Mouse (Mus musculus): ENCODE data around the gene Fam114a1. TPM values are rescaled to one million over a fixed set of nuclear protein-coding genes. Genes with fewer than 3 reads are reported as not detected.

Fam114a1 gene
- polyA plus RNA-seq, 1 experiment: 18.5 TPM

- Histone ChIP-seq H3K36me3 (ENCODE audit: control insufficient read depth, insufficient read depth) (no peaks in the 10 kb centered on the region), H3K4me2 (ENCODE audit: low read depth) (no peak overlapping the region), H3ac (ENCODE audit: control insufficient read depth, insufficient read length) (no peak overlapping the region), H3K4me3 (no peak overlapping the region), H3K27me3 (ENCODE audit: control insufficient read depth, insufficient read depth, insufficient read length) (no peaks in the 10 kb centered on the region), H3K79me2 (ENCODE audit: control insufficient read depth, insufficient read depth) (no peaks in the 10 kb centered on the region)
- no peak for TF ChIP-seq MYOD1 (IDR thresholded peaks at IDR 0.05; ENCODE audit: control insufficient read depth in 1 of 3, insufficient read length in 2 of 3, low read depth in 2 of 3)
- TF ChIP-seq POLR2AphosphoS2 (IDR thresholded peaks at IDR 0.05; ENCODE audit: insufficient read length, low read depth): no peak
- TF ChIP-seq TCF12 (IDR thresholded peaks at IDR 0.05; ENCODE audit: insufficient read depth, poor library complexity, severe bottlenecking): no peak
- no peak for TF ChIP-seq TCF3 (IDR thresholded peaks at IDR 0.05; ENCODE audit: insufficient read length, low read depth)
- TF ChIP-seq USF1 (IDR thresholded peaks at IDR 0.05; ENCODE audit: low read depth): no peak
- TF ChIP-seq SRF (IDR thresholded peaks at IDR 0.05; ENCODE audit: control insufficient read depth, insufficient read length, low read depth): no peak
- no peak for TF ChIP-seq CEBPB (IDR thresholded peaks at IDR 0.05; ENCODE audit: insufficient read depth, poor library complexity, severe bottlenecking)
- TF ChIP-seq MAX (IDR thresholded peaks at IDR 0.05; ENCODE audit: low read depth): no peak
- TF ChIP-seq POLR2A (IDR thresholded peaks at IDR 0.05; ENCODE audit: insufficient read length, low read depth): no peak
- TF ChIP-seq MYOG (IDR thresholded peaks at IDR 0.05; ENCODE audit: control insufficient read depth in 1 of 3, insufficient read depth in 1 of 3, insufficient read length in 2 of 3, low read depth in 2 of 3): no peak
- no peak for TF ChIP-seq REST (IDR thresholded peaks at IDR 0.05; ENCODE audit: insufficient read depth, insufficient read length)
- no peak for TF ChIP-seq E2F4 (IDR thresholded peaks at IDR 0.05; ENCODE audit: insufficient read depth)
Observed at GRCm38 (mm10) chr5:64960857-64961391, 8.9 kb upstream of the Fam114a1 start.

DNA sequence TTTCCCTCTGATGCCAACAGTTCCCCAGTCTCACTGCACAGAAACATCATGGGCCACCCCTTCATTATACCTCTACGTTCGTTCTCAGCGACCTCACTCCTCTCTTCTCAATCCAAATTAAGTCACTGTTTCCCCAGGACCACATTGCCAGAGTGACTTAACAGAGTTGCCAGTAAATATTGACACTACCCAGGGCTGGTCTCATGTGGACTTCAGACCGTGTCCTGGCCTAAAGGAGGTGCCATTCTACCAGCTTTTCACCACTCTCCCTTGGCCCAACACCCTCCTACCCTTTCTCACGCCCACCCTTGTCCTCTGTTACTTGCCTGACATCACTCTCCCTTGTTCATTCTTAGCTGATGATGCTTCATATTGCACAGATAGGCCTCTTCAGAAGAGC is 6.6 kb upstream of the Fam114a1 start:
- no peaks in the 10 kb centered on the region for H3K79me2 ChIP-seq (ENCODE audit: control insufficient read depth, insufficient read depth)
- H3ac ChIP-seq (ENCODE audit: control insufficient read depth, insufficient read length): no peak overlapping the region
- H3K27me3 ChIP-seq (ENCODE audit: control insufficient read depth, insufficient read depth, insufficient read length): no peaks in the 10 kb centered on the region
- H3K4me2 ChIP-seq (ENCODE audit: low read depth): no peak overlapping the region
- no peak overlapping the region for H3K4me3 ChIP-seq
- TF ChIP-seq REST (IDR thresholded peaks at IDR 0.05; ENCODE audit: insufficient read depth, insufficient read length): no peak
- TF ChIP-seq MAX (IDR thresholded peaks at IDR 0.05; ENCODE audit: low read depth): no peak
- TF ChIP-seq USF1 (IDR thresholded peaks at IDR 0.05; ENCODE audit: low read depth): no peak
- no peak for TF ChIP-seq CEBPB (IDR thresholded peaks at IDR 0.05; ENCODE audit: insufficient read depth, poor library complexity, severe bottlenecking)
- no peak for TF ChIP-seq SRF (IDR thresholded peaks at IDR 0.05; ENCODE audit: control insufficient read depth, insufficient read length, low read depth)
- TF ChIP-seq TCF3 (IDR thresholded peaks at IDR 0.05; ENCODE audit: insufficient read length, low read depth): no peak
- no peak for TF ChIP-seq E2F4 (IDR thresholded peaks at IDR 0.05; ENCODE audit: insufficient read depth)
- TF ChIP-seq POLR2AphosphoS2 (IDR thresholded peaks at IDR 0.05; ENCODE audit: insufficient read length, low read depth): no peak
- TF ChIP-seq MYOD1 (IDR thresholded peaks at IDR 0.05; ENCODE audit: control insufficient read depth in 1 of 3, insufficient read length in 2 of 3, low read depth in 2 of 3): no peak
- no peak for TF ChIP-seq MYOG (IDR thresholded peaks at IDR 0.05; ENCODE audit: control insufficient read depth in 1 of 3, insufficient read depth in 1 of 3, insufficient read length in 2 of 3, low read depth in 2 of 3)
- TF ChIP-seq TCF12 (IDR thresholded peaks at IDR 0.05; ENCODE audit: insufficient read depth, poor library complexity, severe bottlenecking): no peak
- TF ChIP-seq POLR2A (IDR thresholded peaks at IDR 0.05; ENCODE audit: insufficient read length, low read depth): no peak
- H3K36me3 ChIP-seq (ENCODE audit: control insufficient read depth, insufficient read depth): no peaks in the 10 kb centered on the region

GRCm38 (mm10) chr5:64963735-64964134 is 6.1 kb upstream of the Fam114a1 start:
- H3ac ChIP-seq (ENCODE audit: control insufficient read depth, insufficient read length): no peak overlapping the region
- TF ChIP-seq SRF (IDR thresholded peaks at IDR 0.05; ENCODE audit: control insufficient read depth, insufficient read length, low read depth): no peak
- no peak for TF ChIP-seq REST (IDR thresholded peaks at IDR 0.05; ENCODE audit: insufficient read depth, insufficient read length)
- no peak for TF ChIP-seq MYOG (IDR thresholded peaks at IDR 0.05; ENCODE audit: control insufficient read depth in 1 of 3, insufficient read depth in 1 of 3, insufficient read length in 2 of 3, low read depth in 2 of 3)
- no peak for TF ChIP-seq POLR2AphosphoS2 (IDR thresholded peaks at IDR 0.05; ENCODE audit: insufficient read length, low read depth)
- TF ChIP-seq USF1 (IDR thresholded peaks at IDR 0.05; ENCODE audit: low read depth): no peak
- TF ChIP-seq MAX (IDR thresholded peaks at IDR 0.05; ENCODE audit: low read depth): no peak
- TF ChIP-seq MYOD1 (IDR thresholded peaks at IDR 0.05; ENCODE audit: control insufficient read depth in 1 of 3, insufficient read length in 2 of 3, low read depth in 2 of 3): no peak
- TF ChIP-seq POLR2A (IDR thresholded peaks at IDR 0.05; ENCODE audit: insufficient read length, low read depth): no peak
- no peak for TF ChIP-seq TCF12 (IDR thresholded peaks at IDR 0.05; ENCODE audit: insufficient read depth, poor library complexity, severe bottlenecking)
- no peak for TF ChIP-seq E2F4 (IDR thresholded peaks at IDR 0.05; ENCODE audit: insufficient read depth)
- TF ChIP-seq CEBPB (IDR thresholded peaks at IDR 0.05; ENCODE audit: insufficient read depth, poor library complexity, severe bottlenecking): no peak
- TF ChIP-seq TCF3 (IDR thresholded peaks at IDR 0.05; ENCODE audit: insufficient read length, low read depth): no peak
- H3K4me3 ChIP-seq: no peak overlapping the region
- H3K36me3 ChIP-seq (ENCODE audit: control insufficient read depth, insufficient read depth): no peaks in the 10 kb centered on the region
- no peaks in the 10 kb centered on the region for H3K27me3 ChIP-seq (ENCODE audit: control insufficient read depth, insufficient read depth, insufficient read length)
- no peaks in the 10 kb centered on the region for H3K79me2 ChIP-seq (ENCODE audit: control insufficient read depth, insufficient read depth)
- H3K4me2 ChIP-seq (ENCODE audit: low read depth): no peak overlapping the region

GRCm38 (mm10) chr5:64968961-64969860 is 660 bp upstream of the Fam114a1 start:
- Histone ChIP-seq H3K27me3 (ENCODE audit: control insufficient read depth, insufficient read depth, insufficient read length) (no peaks in the 10 kb centered on the region), H3K36me3 (ENCODE audit: control insufficient read depth, insufficient read depth) (no peaks in the 10 kb centered on the region), H3K79me2 (ENCODE audit: control insufficient read depth, insufficient read depth) (no peaks in the 10 kb centered on the region), H3ac (ENCODE audit: control insufficient read depth, insufficient read length) (peak overlapping the region; percentile 92), H3K4me2 (ENCODE audit: low read depth) (peak overlapping the region; percentile 82), H3K4me3 (peak overlapping the region; percentile 84)
- TF ChIP-seq POLR2A (IDR thresholded peaks at IDR 0.05; ENCODE audit: insufficient read length, low read depth): no peak
- TF ChIP-seq REST (IDR thresholded peaks at IDR 0.05; ENCODE audit: insufficient read depth, insufficient read length): no peak
- TF ChIP-seq E2F4 (IDR thresholded peaks at IDR 0.05; ENCODE audit: insufficient read depth): no peak
- no peak for TF ChIP-seq CEBPB (IDR thresholded peaks at IDR 0.05; ENCODE audit: insufficient read depth, poor library complexity, severe bottlenecking)
- no peak for TF ChIP-seq POLR2AphosphoS2 (IDR thresholded peaks at IDR 0.05; ENCODE audit: insufficient read length, low read depth)
- no peak for TF ChIP-seq SRF (IDR thresholded peaks at IDR 0.05; ENCODE audit: control insufficient read depth, insufficient read length, low read depth)
- no peak for TF ChIP-seq USF1 (IDR thresholded peaks at IDR 0.05; ENCODE audit: low read depth)
- no peak for TF ChIP-seq TCF3 (IDR thresholded peaks at IDR 0.05; ENCODE audit: insufficient read length, low read depth)
- no peak for TF ChIP-seq TCF12 (IDR thresholded peaks at IDR 0.05; ENCODE audit: insufficient read depth, poor library complexity, severe bottlenecking)
- TF ChIP-seq MYOD1 (IDR thresholded peaks at IDR 0.05; ENCODE audit: control insufficient read depth in 1 of 3, insufficient read length in 2 of 3, low read depth in 2 of 3): no peak
- no peak for TF ChIP-seq MYOG (IDR thresholded peaks at IDR 0.05; ENCODE audit: control insufficient read depth in 1 of 3, insufficient read depth in 1 of 3, insufficient read length in 2 of 3, low read depth in 2 of 3)
- no peak for TF ChIP-seq MAX (IDR thresholded peaks at IDR 0.05; ENCODE audit: low read depth)
